Mouse (Mus musculus): ENCODE measurements around the gene Stk25.

DNA sequence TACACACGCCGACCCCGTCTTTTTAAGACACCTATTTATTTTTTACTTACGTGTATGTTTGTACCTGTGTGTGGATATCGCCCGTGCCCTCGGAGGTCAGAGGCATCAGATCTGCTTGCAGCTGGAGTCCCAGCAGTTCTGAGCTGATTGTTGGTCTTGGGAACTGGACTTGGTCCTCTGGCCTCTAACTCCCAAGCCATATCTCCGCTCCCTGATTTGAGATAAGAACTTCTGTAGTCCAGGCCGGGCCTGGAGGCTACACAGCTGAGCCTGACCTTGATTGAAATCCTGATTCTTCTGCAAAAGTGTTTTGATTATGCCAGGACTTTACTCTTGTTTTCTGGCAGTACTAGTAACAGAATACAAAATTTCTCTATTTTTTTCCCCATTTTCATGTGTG is 34.3 kb upstream of the Stk25 start:
- no peak for TF ChIP-seq CTCF (IDR thresholded peaks at IDR 0.05; ENCODE audit: low read depth)
- no peak for TF ChIP-seq EP300 (IDR thresholded peaks at IDR 0.05; ENCODE audit: low read depth)
